Mouse (Mus musculus): ENCODE data around the gene Rsph6a. TPM values are rescaled to one million over a fixed set of nuclear protein-coding genes. Genes with fewer than 3 reads are reported as not detected.
A peak's percentile ranks its signal among the peaks of the same experiment; 100 is the strongest.

The Rsph6a gene
- total RNA-seq, 2 experiments from 2014 or later: not detected

- TF ChIP-seq CTCF (IDR thresholded peaks at IDR 0.05): no peak
- no peak overlapping the region for H3K4me3 ChIP-seq
- DNase-seq: peak; percentile 22
- intact Hi-C loops (cut with DNase I): no loop called here
- H3K27ac ChIP-seq: no peak overlapping the region
Measured at GRCm38 (mm10) chr7:19086760-19087159, 32.3 kb downstream of the Rsph6a start.

GRCm38 (mm10) chr7:19088813-19089212 is 34.3 kb downstream of the Rsph6a start:
- H3K27ac ChIP-seq: 0 out of 2 replicates have a peak overlapping the region, but pooled peaks have one; percentile 28
- intact Hi-C loops (cut with DNase I): loop anchor here (1.0 kb wide), 1 partner anchor 16 kb away; no protein-coding TSS in a partner anchor
- DNase-seq: peak; percentile 84
- peak; percentile 97 for TF ChIP-seq CTCF (IDR thresholded peaks at IDR 0.05)
- H3K4me3 ChIP-seq: no peak overlapping the region

- Histone ChIP-seq H3K27ac (no peak overlapping the region), H3K4me3 (no peak overlapping the region)
- no peak for TF ChIP-seq CTCF (IDR thresholded peaks at IDR 0.05)
- intact Hi-C loops (cut with DNase I): loop anchor here (5.0 kb wide), 1 partner anchor 85 kb away; no protein-coding TSS in a partner anchor
- peak; percentile 24 for DNase-seq
Measured at GRCm38 (mm10) chr7:19091913-19092312, 37.4 kb downstream of the Rsph6a start.

GRCm38 (mm10) chr7:19092381-19093173 is 38.1 kb downstream of the Rsph6a start:
- Histone ChIP-seq H3K27ac (peak overlapping the region; percentile 94), H3K4me3 (peak overlapping the region; percentile 90)
- intact Hi-C loops (cut with DNase I): loop anchor here (1.0 to 5.0 kb wide), 2 partner anchors 23 to 85 kb away; no protein-coding TSS in a partner anchor
- DNase-seq: peak; percentile 71
- TF ChIP-seq CTCF (IDR thresholded peaks at IDR 0.05): no peak

GRCm38 (mm10) chr7:19093174-19093521 is 38.7 kb downstream of the Rsph6a start:
- intact Hi-C loops (cut with DNase I): loop anchor here (1.0 to 5.0 kb wide), 2 partner anchors 24 to 86 kb away; no protein-coding TSS in a partner anchor
- TF ChIP-seq CTCF (IDR thresholded peaks at IDR 0.05): peak; percentile 84
- H3K4me3 ChIP-seq: peak overlapping the region; percentile 90
- H3K27ac ChIP-seq: peak overlapping the region; percentile 94
- DNase-seq: peak; percentile 93

- intact Hi-C loops (cut with DNase I): loop anchor here (1.0 to 5.0 kb wide), 2 partner anchors 24 to 86 kb away; no protein-coding TSS in a partner anchor
- Histone ChIP-seq H3K27ac (peak overlapping the region; percentile 94), H3K4me3 (peak overlapping the region; percentile 90)
- DNase-seq: peak; percentile 96
- TF ChIP-seq CTCF (IDR thresholded peaks at IDR 0.05): no peak
Measured at GRCm38 (mm10) chr7:19093537-19094385, 39.3 kb downstream of the Rsph6a start.

GRCm38 (mm10) chr7:19094471-19094825 is 40.0 kb downstream of the Rsph6a start, which contains the start of gene Six5:
Gene Six5, plus strand, starts transcription at chr7:19094594.
- Histone ChIP-seq H3K27ac (peak within 1 kb of the TSS; percentile 94), H3K4me3 (peak within 1 kb of the TSS; percentile 90)
- intact Hi-C loops (cut with DNase I): loop anchor here (5.0 kb wide), 1 partner anchor 87 kb away; no protein-coding TSS in a partner anchor
- peak; percentile 83 for DNase-seq
- TF ChIP-seq CTCF (IDR thresholded peaks at IDR 0.05): no peak

- peak; percentile 81 for DNase-seq
- peak overlapping the region; percentile 94 for H3K27ac ChIP-seq
- H3K4me3 ChIP-seq: peak overlapping the region; percentile 90
- no peak; the same call in 1 of the 2 replicates for TF ChIP-seq CTCF (IDR thresholded peaks at IDR 0.05)
- intact Hi-C loops (cut with DNase I): loop anchor here (5.0 kb wide), 1 partner anchor 88 kb away; no protein-coding TSS in a partner anchor
Measured at GRCm38 (mm10) chr7:19094826-19095750, 40.6 kb downstream of the Rsph6a start.

- intact Hi-C loops (cut with DNase I): no loop called here
- TF ChIP-seq CTCF (IDR thresholded peaks at IDR 0.05): no peak
- H3K27ac ChIP-seq: peak overlapping the region; percentile 94
- H3K4me3 ChIP-seq: peak overlapping the region; percentile 90
- peak; percentile 79 for DNase-seq
Measured at GRCm38 (mm10) chr7:19095751-19096110, 41.2 kb downstream of the Rsph6a start.

GRCm38 (mm10) chr7:19096421-19096976 is 42.0 kb downstream of the Rsph6a start:
- peak overlapping the region; percentile 94; the same call in 1 of the 2 replicates for H3K27ac ChIP-seq
- intact Hi-C loops (cut with DNase I): no loop called here
- peak overlapping the region; percentile 90 for H3K4me3 ChIP-seq
- no peak for DNase-seq
- TF ChIP-seq CTCF (IDR thresholded peaks at IDR 0.05): no peak

GRCm38 (mm10) chr7:19097217-19097616 is 42.7 kb downstream of the Rsph6a start:
- intact Hi-C loops (cut with DNase I): no loop called here
- no peak overlapping the region for H3K27ac ChIP-seq

More at GRCm38 (mm10) chr7:19097217-19097616, 42.7 kb downstream of the Rsph6a start:
- no peak overlapping the region for H3K4me3 ChIP-seq
- no peak for DNase-seq
- no peak for TF ChIP-seq CTCF (IDR thresholded peaks at IDR 0.05)

Data from gastrocnemius, adult 2 months (tissue).